Mouse (Mus musculus) heart, postnatal 36 days (tissue): ENCODE results near the gene Sh3bp1. TPM values are rescaled to one million over a fixed set of nuclear protein-coding genes. Genes with fewer than 3 reads are reported as not detected.
"Not testable (repeated sequence)": the region's sequence is repeated elsewhere in the genome, so short reads cannot be mapped to it uniquely, and the experiment has no call there.

Source experiments
- DNase-seq, 2 experiments: peaks; one replicate each; pipeline ENCODE4 v3.0.0; 2021 to 2022
- intact Hi-C: fragments of 180-260 bp; cut with DNase I; formaldehyde crosslinking; loops from one replicate; pipeline ENCODE4 v1.15.1; 2025
- total RNA-seq, 2 experiments: library from RNA; stranded (reverse); gene quantifications; 2 replicates each; pipeline ENCODE4 v1.2.3; 2021

Sh3bp1 gene
- total RNA-seq, 2 experiments from 2014 or later = 5.8 to 6.5 TPM

DNA sequence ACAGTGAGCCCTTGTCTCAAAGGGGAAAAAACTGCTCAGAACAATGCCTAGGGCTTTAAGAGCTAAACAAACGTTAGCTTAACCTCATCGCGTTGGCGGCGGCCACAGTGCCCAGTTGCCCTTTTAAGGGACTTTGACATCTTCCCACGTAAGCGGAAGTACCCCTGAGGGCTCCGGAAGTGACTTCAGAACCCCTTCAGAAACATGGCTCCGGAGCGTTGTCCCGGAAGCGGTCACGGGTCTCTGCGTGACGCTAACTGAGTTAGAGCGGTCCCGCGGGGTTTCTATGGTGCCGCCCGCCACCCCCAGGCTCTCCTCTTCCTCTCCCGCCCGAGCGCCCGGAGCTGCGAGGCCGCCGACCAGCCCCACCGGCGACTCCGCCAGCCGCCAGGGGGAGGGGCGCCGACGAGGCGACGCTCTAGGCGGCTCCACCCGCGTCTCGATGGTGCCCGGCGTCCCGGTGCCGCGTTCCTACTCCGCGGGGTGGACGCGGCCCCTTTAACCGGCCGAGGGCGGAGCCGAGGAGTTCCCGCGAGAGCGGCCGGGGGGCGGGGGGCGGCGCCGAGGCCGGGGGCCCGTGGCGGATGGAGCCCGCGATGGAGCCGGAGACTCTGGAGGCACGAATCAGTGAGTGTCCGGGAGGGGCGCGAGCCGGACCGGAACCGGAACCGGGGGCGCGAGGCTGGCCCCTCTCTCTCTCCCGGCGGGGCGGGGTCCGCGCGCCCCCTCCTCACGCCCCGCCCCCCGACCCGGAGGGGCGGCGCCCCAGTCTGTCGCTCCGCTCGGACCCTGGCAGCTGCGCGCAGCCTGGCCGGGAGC is 22.4 kb upstream of the Sh3bp1 start, which contains the start of gene Gga1:
Gene Gga1, plus strand, starts transcription at position 200 of the 819 bp plus-strand sequence.
- intact Hi-C loops = loop anchor here (2.0 kb wide), 1 partner anchor 58 kb away; the partner anchor contains the start of gene Nol12
- DNase-seq = peak; percentile 92 to 96

DNA sequence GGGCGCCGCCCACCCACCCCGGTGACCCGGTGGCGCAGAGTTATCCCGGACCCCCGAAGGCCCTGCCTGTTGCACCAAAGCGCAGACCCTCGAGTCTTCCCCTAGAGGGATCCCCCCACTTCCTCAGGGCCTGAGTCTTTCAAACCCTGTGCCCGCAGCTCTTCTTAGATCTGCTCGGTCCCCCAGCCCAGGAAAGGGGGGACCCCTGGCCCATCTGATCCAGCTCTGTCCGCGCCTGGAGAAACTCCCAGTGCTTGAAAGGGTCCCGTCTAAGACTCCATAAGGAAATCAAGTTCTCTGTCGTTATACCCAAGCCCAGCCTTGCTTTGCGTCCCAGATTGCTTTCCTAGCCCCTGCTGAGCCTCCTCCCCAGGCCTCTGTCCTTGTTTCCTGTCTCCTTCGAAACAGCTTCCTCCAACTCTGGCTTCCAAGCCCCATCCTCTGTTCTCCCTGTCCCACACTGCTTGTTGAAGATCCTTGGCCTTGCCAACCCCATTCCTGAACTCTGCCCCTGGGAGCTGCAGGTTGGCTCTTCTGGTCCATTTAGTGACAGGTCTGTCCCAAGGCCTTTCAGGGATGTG is 21.7 kb upstream of the Sh3bp1 start:
- peak in 1 of 2 experiments; percentile 37 for DNase-seq
- intact Hi-C loops = loop anchor here (2.0 kb wide), 1 partner anchor 57 kb away; the partner anchor contains the start of gene Nol12

GRCm38 (mm10) chr15:78878792-78879516 is 20.6 kb upstream of the Sh3bp1 start:
- peak in 1 of 2 experiments; percentile 43 for DNase-seq
- intact Hi-C loops = not testable (repeated sequence)

- intact Hi-C loops = no loop called here
- no peak for DNase-seq
Observed at GRCm38 (mm10) chr15:78880432-78880831, 19.1 kb upstream of the Sh3bp1 start.

- no peak for DNase-seq
- intact Hi-C loops = no loop called here
Observed at GRCm38 (mm10) chr15:78881828-78882227, 17.7 kb upstream of the Sh3bp1 start.

- intact Hi-C loops = no loop called here
- no peak for DNase-seq
Observed at GRCm38 (mm10) chr15:78889401-78889853, 10.1 kb upstream of the Sh3bp1 start.

DNA sequence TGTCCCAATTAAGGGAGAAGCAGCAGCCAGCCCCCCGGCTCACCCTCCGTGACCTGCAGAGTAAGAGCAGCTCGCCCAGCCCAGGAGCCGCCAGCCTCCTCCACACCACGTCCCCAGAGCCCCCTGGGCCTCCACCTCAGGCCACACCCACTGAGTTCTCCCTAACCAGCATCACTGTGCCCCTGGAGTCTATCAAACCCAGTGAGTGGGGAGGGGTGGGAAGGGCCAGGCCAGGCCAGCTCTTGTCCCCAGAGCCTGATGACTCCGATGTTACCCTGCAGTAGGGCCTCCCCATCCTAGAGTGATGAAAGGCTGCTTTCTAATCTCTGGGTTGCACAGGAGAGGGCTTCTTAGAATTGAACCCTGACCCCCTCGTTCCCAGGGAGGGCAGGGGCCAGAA is 7.1 kb upstream of the Sh3bp1 start:
- intact Hi-C loops = no loop called here
- DNase-seq = no peak

GRCm38 (mm10) chr15:78894726-78895125 is 4.8 kb upstream of the Sh3bp1 start:
- intact Hi-C loops = no loop called here
- DNase-seq = no peak

DNA sequence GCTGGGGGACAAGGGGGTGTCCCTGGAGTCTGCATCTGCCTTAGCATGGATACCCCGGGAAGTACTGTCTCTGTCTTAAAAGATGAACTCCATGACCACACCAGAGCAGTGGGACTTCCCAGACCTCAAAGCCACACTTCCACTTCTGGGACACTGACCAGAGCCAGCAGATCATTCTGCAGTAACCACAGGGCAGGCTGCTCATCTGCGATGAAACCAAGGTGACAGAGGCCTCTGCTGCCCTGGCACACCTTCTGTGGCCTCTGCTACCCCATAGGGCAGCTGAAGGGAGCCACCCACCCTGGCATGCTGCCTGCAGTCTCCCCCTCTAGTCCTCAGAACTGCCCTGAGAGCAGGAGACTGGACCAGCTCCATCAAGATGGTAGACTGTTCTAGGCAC is 3.8 kb upstream of the Sh3bp1 start:
- intact Hi-C loops = no loop called here
- DNase-seq = no peak

- no peak for DNase-seq
- intact Hi-C loops = no loop called here
Observed at GRCm38 (mm10) chr15:78896149-78896548, 3.4 kb upstream of the Sh3bp1 start.

GRCm38 (mm10) chr15:78897488-78897887 is 2.1 kb upstream of the Sh3bp1 start:
- no peak for DNase-seq
- intact Hi-C loops = no loop called here

DNA sequence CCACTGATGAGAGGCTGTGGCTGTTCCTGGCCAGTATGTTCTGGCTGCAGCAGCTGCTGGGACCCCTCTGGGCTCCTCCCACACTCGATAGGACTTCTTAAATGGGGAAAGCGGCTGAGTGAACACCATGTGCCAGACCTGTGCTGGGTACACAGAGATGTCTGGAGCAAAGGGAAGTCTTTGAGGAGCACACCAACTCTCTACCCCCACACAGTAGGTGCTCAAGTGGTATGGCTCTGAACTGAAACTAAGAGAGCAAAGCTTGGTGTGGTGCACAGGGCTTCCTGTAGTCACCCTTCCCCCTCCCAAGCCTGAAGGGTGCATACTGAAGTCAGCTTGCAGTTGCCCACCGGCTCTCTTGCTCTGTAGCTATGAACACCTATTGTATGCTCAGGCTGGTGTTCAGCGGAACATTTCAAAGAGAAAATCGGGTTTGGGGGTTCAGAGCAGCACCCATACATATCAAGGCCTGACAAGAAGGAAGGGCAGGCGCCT is 1.0 kb upstream of the Sh3bp1 start:
- DNase-seq = no peak
- intact Hi-C loops = no loop called here

DNA sequence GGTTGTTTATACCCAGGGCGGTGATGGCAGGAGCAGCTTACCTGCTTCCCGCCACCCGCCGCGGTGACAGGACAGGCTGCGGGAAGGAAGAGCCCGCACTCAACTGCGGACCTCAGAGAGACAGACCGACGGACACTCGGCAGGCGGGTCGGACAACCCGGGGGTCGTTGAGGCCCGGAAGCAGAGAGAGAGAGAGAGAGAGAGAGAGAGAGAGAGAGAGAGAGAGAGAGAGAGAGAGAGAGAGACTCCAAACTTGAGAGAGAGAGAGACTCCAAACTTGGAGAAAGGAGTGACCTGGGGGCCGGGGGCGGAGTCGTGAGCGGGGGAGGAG is 194 bp upstream of the Sh3bp1 start, which contains the start of gene Gm49510:
Gene Gm49510, plus strand, starts transcription at position 259 of the 331 bp plus-strand sequence.
- intact Hi-C loops = no loop called here
- no peak for DNase-seq

DNA sequence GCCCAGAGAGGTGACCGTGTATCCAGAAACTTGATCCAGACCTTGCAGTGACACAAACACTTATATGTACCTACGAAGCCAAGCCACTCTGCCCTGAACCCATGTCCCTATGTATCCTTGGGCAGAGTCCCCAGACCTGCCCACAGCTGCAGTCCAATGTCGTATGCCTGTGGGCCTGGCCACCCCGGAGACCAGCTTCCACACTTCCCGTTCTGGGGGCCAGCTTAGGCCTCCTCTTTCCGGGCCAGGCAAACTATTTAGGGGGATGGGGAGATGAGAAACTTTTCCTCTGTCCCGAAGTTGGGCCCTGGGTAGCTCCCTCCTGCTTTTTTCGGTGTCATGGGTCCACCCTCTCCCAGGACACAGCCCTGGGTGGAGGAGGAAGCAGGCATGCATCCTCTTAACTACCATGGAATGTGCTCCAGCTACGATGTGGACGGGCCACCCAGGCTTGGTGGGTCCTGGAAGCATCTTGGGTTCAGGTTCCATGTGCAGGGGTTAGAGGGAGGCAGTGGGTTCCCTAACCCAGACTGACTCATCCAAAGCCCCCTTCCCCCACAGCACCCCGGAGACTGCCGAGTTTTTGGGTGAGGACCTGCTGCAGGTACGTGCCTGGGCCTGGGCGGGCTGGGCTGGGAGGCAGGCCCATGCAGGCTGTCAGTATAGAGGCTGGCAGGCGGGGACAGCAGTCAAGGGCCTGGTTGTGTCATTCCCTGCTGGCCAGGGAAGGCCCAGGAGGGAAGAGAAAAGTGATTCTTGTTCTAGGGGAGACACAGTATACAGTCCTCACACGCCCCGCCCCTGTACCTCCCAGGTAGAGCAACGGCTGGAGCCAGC is 1.2 kb downstream of the Sh3bp1 start:
- no peak for DNase-seq
- intact Hi-C loops = loop anchor here (5.0 kb wide), 1 partner anchor 41 kb away; no protein-coding TSS in a partner anchor

DNA sequence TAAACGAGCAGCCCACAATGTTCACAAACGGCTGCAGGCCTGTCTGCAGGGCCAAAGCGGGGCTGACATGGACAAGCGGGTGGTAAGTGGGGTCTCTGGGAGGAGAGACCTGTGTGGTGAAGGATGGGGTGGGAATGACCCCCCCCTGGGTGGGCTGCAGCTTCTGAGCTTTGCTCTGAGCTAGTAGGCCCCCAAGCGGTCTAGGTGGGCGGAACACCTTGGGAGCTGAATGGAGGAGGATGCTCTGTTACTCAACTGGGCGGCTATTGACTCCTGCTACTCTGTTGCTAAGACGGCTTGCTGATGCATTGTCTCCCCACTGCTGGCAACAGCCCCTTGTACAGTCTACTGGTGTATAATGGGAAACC is 1.8 kb downstream of the Sh3bp1 start:
- no peak for DNase-seq
- intact Hi-C loops = loop anchor here (5.0 kb wide), 1 partner anchor 41 kb away; no protein-coding TSS in a partner anchor

DNA sequence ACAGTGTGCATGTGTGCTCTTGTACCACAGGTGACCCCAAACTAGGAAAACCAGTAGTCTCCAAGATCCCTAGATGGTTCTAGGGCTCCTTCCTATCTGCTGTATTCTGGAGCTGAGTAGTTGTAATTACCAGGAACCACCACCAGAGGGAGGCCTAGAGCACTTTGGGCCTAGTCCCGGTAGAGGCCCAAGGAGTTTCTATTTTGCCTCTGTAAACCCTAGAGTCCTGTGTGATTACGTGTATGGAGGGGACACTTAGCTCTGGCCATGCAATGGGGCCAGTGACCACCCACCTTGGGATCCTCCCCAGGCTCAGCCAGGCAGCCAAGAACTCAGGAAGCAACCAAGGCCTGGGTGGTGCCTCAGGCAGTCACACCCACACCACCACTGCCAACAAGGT is 3.7 kb downstream of the Sh3bp1 start:
- DNase-seq = peak; percentile 86
- intact Hi-C loops = loop anchor here (5.0 kb wide), 1 partner anchor 39 kb away; no protein-coding TSS in a partner anchor

- DNase-seq = no peak
- intact Hi-C loops = no loop called here
Observed at GRCm38 (mm10) chr15:78908399-78908798, 8.8 kb downstream of the Sh3bp1 start.

GRCm38 (mm10) chr15:78908982-78909381 is 9.4 kb downstream of the Sh3bp1 start:
- DNase-seq = no peak
- intact Hi-C loops = no loop called here

DNA sequence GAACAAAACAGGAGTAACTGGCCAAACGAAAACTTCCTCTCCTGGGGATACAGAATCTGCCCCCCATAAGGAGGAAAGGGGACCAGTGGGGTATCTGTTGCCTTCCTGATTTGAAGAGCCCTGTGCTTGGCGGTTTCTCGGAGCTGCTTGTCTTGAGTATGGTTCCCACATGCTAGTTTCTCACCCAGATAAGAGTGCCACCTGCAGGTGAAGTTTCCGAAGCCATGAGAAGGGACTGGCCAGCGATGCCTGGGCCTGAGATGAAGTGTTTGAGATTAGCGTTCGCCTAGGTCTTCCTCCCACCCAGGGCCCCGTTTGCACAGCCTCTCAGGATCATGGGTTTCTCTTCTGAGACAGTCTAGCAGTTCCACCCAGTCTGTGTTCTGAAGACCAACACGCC is 12.5 kb downstream of the Sh3bp1 start:
- DNase-seq = no peak
- intact Hi-C loops = no loop called here

- intact Hi-C loops = no loop called here
Observed at GRCm38 (mm10) chr15:78913632-78914090, 14.1 kb downstream of the Sh3bp1 start, which contains the start of gene Pdxp. Gene Pdxp (plus strand): TSS chr15:78913919.

More at GRCm38 (mm10) chr15:78913632-78914090, 14.1 kb downstream of the Sh3bp1 start, which contains the start of gene Pdxp:
- peak; percentile 85 to 86 for DNase-seq
